Mouse (Mus musculus) ZHBTc4 (cell line): ENCODE results near the gene Unc93a.
"Not testable (repeated sequence)": the region's sequence is repeated elsewhere in the genome, so short reads cannot be mapped to it uniquely, and the experiment has no call there.

Experiments used
- DNase-seq: peaks from one replicate; pipeline ENCODE4 v3.0.0-alpha.2; 2011; ENCODE audit warnings: low read depth, low spot score

The Unc93a gene

DNA sequence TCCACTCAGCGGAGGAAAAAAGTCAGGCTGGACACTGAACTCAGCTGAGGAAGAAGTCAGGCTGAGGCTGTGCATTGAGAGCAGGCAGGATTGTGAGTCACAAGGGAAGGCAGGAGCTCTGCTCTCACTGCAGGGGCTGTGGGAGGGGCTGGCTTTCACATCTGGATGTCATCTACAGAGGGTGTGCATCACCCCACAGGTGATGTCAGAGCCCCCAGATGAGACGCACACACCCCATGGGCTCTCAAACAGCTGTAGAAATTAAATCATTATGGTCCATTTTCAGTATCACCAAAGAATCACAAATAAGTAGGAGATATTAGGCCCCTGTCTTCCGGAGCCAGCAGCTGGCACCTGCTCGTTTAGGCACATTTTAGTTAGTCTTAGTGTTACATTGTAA is at the start of gene Unc93a:
Gene Unc93a (minus strand): TSS at position 101 of the 400 bp plus-strand sequence.
- not testable (repeated sequence) for DNase-seq

GRCm38 (mm10) chr17:13180491-13180890 is 48.9 kb upstream of the Unc93a start:
- not testable (repeated sequence) for DNase-seq

- DNase-seq, result not testable (repeated sequence)
Measured at GRCm38 (mm10) chr17:13179021-13179420, 47.4 kb upstream of the Unc93a start.

GRCm38 (mm10) chr17:13177796-13178195 is 46.2 kb upstream of the Unc93a start:
- DNase-seq, result peak; percentile 11

- DNase-seq, result not testable (repeated sequence)
Measured at GRCm38 (mm10) chr17:13175609-13176008, 44.0 kb upstream of the Unc93a start.

GRCm38 (mm10) chr17:13174029-13174428 is 42.4 kb upstream of the Unc93a start:
- DNase-seq, result not testable (repeated sequence)

- DNase-seq, result not testable (repeated sequence)
Measured at GRCm38 (mm10) chr17:13173578-13173977, 42.0 kb upstream of the Unc93a start.

GRCm38 (mm10) chr17:13146128-13146527 is 14.5 kb upstream of the Unc93a start:
- not testable (repeated sequence) for DNase-seq

- not testable (repeated sequence) for DNase-seq
Measured at GRCm38 (mm10) chr17:13144580-13145215, 13.1 kb upstream of the Unc93a start.

- DNase-seq, result not testable (repeated sequence)
Measured at GRCm38 (mm10) chr17:13142665-13143064, 11.1 kb upstream of the Unc93a start.

- not testable (repeated sequence) for DNase-seq
Measured at GRCm38 (mm10) chr17:13135356-13135755, 3.7 kb upstream of the Unc93a start.

DNA sequence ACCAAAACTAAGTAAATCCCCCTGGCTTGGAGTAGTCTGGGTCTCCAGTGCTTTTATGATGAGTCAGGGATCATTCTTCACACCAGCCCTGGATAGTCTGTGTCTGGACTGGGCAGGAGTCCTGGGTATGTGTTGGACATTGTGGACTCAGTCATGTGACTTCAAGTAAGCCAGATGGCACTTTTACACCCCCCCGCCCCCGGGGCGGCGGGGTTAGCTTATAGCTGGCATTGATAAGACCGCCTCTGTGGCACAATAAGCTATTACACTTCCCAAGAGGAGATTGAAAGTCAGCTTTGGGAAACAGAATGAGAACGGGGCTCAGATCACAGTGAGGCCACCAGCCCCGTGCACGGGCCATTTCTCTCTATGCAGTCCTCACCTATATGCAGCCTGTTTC is 742 bp upstream of the Unc93a start:
- not testable (repeated sequence) for DNase-seq

- DNase-seq, result not testable (repeated sequence)
Measured at GRCm38 (mm10) chr17:13129737-13130465, 1.7 kb downstream of the Unc93a start.

- DNase-seq, result not testable (repeated sequence)
Measured at GRCm38 (mm10) chr17:13129324-13129723, 2.3 kb downstream of the Unc93a start.

DNA sequence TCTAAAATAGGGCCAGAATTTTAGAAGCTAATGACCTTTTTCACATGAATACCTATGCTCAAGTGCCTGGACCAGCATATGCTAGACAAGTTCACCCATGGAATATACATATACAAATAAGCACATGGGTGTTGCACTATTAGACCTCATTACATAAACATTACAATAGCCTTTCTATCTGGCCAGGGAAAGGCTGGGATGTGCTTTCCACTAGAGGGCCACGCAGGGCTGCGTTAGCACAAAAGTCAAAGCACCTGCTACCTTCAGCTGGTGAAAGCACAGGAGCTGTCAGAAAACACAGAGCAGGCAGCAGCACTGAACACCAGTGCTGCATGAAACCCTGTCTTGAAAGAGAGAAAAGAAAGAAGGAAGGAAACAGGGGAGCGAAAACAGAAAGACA is 7.4 kb downstream of the Unc93a start:
- DNase-seq, result not testable (repeated sequence)

- DNase-seq, result peak; percentile 12
Measured at GRCm38 (mm10) chr17:13123308-13124038, 8.1 kb downstream of the Unc93a start.

DNA sequence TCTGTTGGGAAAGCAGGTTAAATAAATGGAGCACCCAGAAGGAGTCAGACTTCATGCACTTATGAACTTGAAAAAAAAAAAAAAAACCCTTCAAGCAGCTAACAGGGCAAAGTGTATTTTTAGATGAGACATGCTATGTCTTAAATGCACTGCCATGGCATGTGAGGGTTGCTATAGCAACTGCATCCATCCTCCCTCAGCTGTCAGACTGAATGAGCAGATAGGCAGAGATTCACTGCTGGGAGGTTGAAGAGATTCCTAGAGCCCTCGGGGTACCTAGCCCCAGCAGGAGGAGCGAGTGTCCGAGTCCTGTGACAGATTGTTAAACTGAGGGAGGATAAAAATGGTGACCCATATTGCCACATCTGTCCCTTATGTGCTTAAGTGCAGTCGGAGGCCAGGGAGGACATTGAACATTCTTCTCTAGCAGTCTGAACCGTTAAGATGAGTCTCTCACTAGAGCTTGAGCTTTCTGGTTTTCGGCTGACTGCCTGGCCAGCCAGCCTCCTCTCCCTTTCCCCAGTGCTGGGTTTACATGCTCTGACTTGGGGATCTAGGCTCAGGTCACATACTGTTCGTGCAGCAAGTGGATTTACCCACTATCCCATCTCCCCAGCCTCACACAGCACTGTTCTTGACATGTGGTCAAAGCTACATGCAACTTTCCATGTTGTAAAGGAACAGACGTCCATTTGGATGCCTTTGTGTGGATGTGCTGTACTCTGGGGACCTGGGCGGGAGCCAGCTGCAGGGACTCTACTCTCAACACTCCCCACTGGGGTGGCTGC is 18.9 kb downstream of the Unc93a start:
- not testable (repeated sequence) for DNase-seq

DNA sequence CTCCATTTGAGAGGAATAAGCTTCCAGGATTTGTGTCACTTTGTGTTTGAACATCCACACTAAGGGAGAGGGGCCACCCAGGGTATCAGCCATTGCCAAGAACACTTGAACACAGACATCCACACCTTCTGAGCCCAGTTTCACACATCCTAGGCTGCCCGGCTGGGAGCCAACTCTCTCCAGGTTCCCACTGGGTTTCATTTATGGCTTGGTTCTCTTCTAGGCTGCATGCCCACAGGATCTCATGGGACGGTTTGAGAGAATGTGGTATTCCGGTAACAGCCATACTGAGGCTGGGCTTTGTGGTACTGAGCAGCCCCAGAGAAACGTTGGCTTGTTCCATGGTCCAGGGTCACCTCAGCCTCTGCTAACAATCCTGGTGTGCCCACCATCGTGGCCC is 25.0 kb downstream of the Unc93a start:
- not testable (repeated sequence) for DNase-seq

DNA sequence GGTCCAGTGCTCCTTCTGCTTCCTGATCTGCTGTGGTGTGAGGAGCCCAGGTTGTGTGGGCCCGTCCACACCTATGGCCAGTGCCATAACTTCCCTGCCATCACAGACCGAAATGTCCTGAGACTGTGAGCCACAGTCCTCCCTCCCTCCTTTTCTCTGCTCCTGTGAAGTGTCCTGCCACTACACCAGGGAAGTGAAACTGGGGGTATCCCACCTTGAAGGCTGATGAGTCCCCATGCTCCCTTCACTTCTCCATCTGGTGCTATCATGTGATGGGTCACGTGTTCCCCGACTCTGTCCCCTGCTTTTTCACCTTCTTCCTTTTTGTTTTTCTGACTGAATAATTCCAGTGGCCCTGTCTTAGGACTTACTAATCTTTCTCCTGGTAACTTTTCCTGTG is 38.6 kb downstream of the Unc93a start:
- DNase-seq, result not testable (repeated sequence)

DNA sequence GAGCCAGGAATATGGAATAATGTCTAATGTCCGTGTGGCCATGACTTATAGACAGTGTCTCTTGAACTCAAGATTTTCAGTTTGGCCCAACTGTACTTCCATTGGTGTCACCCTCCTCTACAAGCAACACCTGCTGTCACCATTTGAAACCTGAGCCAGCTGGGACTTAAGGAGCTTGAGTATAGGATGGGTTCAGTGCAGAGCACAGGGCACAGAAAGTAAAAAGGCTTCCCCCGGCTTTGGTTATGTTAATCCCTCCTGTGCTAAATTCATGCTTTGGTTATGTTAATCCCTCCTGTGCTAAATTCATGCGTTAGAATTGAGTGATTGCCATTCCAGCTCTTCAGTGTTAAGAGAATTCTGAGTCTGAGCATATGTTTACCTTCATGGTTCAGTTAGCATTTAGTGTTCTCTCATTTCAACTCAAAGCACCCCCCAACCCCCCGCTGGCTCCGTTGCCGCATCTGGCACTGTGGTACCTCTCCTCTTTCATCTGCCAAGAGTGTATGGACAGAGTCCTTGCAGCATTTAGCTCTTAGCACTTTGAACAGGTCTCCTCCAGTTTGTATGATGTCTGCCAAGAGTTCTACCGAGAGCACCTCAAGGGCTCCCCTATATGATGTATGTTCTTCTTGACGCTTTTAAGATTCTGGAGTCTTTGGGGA is 39.4 kb downstream of the Unc93a start:
- DNase-seq, result peak; percentile 59

GRCm38 (mm10) chr17:13091510-13091909 is 40.1 kb downstream of the Unc93a start:
- not testable (repeated sequence) for DNase-seq
